Comparison of ENCODE assay signal across 17 mouse cellular contexts in the genomic region with DNA sequence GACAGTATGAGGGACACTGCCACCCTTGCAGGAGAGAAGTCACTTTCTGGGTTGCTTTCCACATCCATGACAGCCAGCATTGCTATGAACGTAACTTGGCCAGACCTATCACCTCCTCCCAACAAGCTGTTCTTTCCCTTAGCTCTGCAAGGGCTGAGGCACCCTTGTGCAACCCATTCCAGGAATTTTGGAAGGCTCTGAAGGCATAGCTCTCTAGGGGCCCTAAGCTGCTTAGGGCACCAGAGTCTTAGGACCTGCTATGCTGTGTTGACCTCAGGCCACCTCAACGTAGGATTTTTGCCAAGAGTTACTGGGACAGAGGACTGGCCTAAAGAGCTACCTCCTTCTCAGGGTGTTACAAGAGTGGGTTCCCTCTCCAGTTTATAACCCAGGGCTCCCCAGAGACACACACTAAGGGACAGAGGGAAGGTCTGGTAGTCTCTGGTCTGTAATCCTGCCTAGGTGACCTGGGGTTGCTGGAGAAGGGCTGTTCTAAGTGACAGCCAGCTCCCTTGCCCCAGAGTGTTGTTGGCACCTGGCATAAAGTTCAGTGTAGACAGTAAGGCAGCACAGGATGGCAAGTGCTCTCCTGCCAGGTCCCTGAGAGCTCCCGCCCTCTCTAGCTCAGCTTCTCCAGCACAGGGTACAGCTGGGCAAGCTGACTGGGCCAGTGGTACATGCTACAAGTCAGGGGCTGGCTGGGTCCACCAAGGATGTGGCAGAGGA.
DNase-seq lines count a peak whose midpoint lies in the region; ATAC-seq and TF ChIP-seq lines count a peak whose summit lies in the region.
"Had no signal": no experiment of that assay in that cellular context is flagged by ENCODE, and none has a peak within 500 bp of the region (broad histone marks: within the 10 kb centered on the region; RNA-seq: fewer than 3 reads in every experiment).

No protein-coding gene starts in this region.

- ATAC-seq in heart, embryonic 13.5 days (ENCODE audit: extremely low read depth, insufficient number of reproducible peaks, low FRiP score, low TSS enrichment): no peak
- ATAC-seq: forebrain, embryonic 15.5 days; liver, postnatal 0 days; Patski had no signal

- peaks cover 80% of the 10 kb centered on the region for H3K4me1 ChIP-seq in heart, embryonic 13.5 days

- no peak overlapping the region for H3K4me3 ChIP-seq in heart, embryonic 13.5 days
- no peak overlapping the region for H3K4me3 ChIP-seq in left cerebral cortex, adult 2 months
- H3K4me3 ChIP-seq: forebrain, embryonic 15.5 days; hindbrain, embryonic 15.5 days; megakaryocyte, embryonic 14.5 days; neural tube, embryonic 13.5 days had no signal

- H3K27ac ChIP-seq in heart, embryonic 13.5 days (replicated peaks): peak overlapping the region; percentile 28; the same call in 1 of the 2 replicates
- H3K27ac ChIP-seq in left cerebral cortex, adult 2 months: peak overlapping the region; percentile 77
- H3K27ac ChIP-seq: forebrain, embryonic 15.5 days; hindbrain, embryonic 15.5 days; neural tube, embryonic 13.5 days had no signal

- no peak for TF ChIP-seq CTCF in left cerebral cortex, adult 2 months (IDR thresholded peaks at IDR 0.05)

- 81% methylated on average over 3 of the region's 3 CpGs for WGBS in heart, embryonic 13.5 days

- no peak overlapping the region for H3K9ac ChIP-seq in heart, embryonic 13.5 days
- H3K9ac ChIP-seq: forebrain, embryonic 15.5 days; hindbrain, embryonic 15.5 days; liver, postnatal 0 days; neural tube, embryonic 13.5 days had no signal

- no peaks in the 10 kb centered on the region for H3K9me3 ChIP-seq in heart, embryonic 13.5 days
- H3K9me3 ChIP-seq: forebrain, embryonic 15.5 days; hindbrain, embryonic 15.5 days; megakaryocyte, embryonic 14.5 days; neural tube, embryonic 13.5 days had no signal

- H3K36me3 ChIP-seq in heart, embryonic 13.5 days: peaks cover 46% of the 10 kb centered on the region
- H3K36me3 ChIP-seq: hindbrain, embryonic 15.5 days had no signal

- H3K27me3 ChIP-seq in heart, embryonic 13.5 days (replicated peaks): no peaks in the 10 kb centered on the region
- H3K27me3 ChIP-seq: forebrain, embryonic 15.5 days; hindbrain, embryonic 15.5 days; megakaryocyte, embryonic 14.5 days; neural tube, embryonic 13.5 days; Patski had no signal

- peak; percentile 74 for DNase-seq in adrenal gland, postnatal 10 days
- no peak for DNase-seq in adrenal gland, adult 18-20 months (ENCODE audit: low spot score in 2 of 2)
- DNase-seq in heart, postnatal 14 days: no peak
- DNase-seq in left cerebral cortex, adult 2 months (ENCODE audit: extremely low spot score in 1 of 2, low spot score in 2 of 2): no peak
- no peak for DNase-seq in left cerebral cortex, postnatal 4 days
- peak; percentile 70 for DNase-seq in gonadal fat pad, adult 2 months (ENCODE audit: low read depth)
- DNase-seq in thymus, postnatal 25 days: no peak
- DNase-seq: cerebellum, postnatal 14 days; kidney, adult 2 months; liver, postnatal 0 days; retina, postnatal 1 day had no signal

- no peak overlapping the region for H3K4me2 ChIP-seq in heart, embryonic 13.5 days
- H3K4me2 ChIP-seq: forebrain, embryonic 15.5 days; hindbrain, embryonic 15.5 days; neural tube, embryonic 13.5 days had no signal

- intact Hi-C loops in heart, postnatal 14 days (cut with DNase I): no loop called here
- intact Hi-C loops in left cerebral cortex, adult 2 months (cut with DNase I): no loop called here
- intact Hi-C loops in left cerebral cortex, postnatal 4 days (cut with DNase I): no loop called here

Comparison
In these comparisons a context has a peak if more than half of its experiments do, and no peak if none do; other contexts are left out.
1. DNase-seq: peak in adrenal gland, postnatal 10 days (single experiment) and gonadal fat pad, adult 2 months (single experiment); none in adrenal gland, adult 18-20 months (0 of 2), heart, postnatal 14 days (0 of 2), left cerebral cortex, adult 2 months (0 of 2), left cerebral cortex, postnatal 4 days (single experiment) and thymus, postnatal 25 days (single experiment).